Mouse (Mus musculus) ES-E14 (cell line): Measurements from ENCODE around the gene Scamp3. TPM values are rescaled to one million over a fixed set of nuclear protein-coding genes. Genes with fewer than 3 reads are reported as not detected.
"Not testable (repeated sequence)": the region's sequence is repeated elsewhere in the genome, so short reads cannot be mapped to it uniquely, and the experiment has no call there.

ENCODE experiments used
- DNase-seq: peaks from one replicate; pipeline ENCODE4 v3.0.0-alpha.2; 2013; ENCODE audit warnings: low read depth, low spot score
- H3K27ac ChIP-seq: 2 replicates; pipeline ENCODE4 v1.5.1; 2012; ENCODE audit warnings: low read depth, mild to moderate bottlenecking, low read length, moderate library complexity, mixed read lengths; ENCODE audit not compliant: poor library complexity, insufficient read depth, severe bottlenecking
- H3K36me3 ChIP-seq: 2 replicates; pipeline ENCODE4 v1.6.1; 2012; ENCODE audit warnings: mild to moderate bottlenecking, low read length, moderate library complexity, mixed read lengths; ENCODE audit not compliant: control insufficient read depth, poor library complexity, insufficient read depth, severe bottlenecking
- H3K4me1 ChIP-seq, 2 experiments: fragments of 150-350 bp in 1 of 2; sonication (generic) in 1 of 2; 2 replicates each; pipeline ENCODE4 v1.6.1; 2012; ENCODE audit warnings: low read length in 2 of 2, mild to moderate bottlenecking in 1 of 2, mixed read lengths in 1 of 2; ENCODE audit not compliant: control insufficient read depth in 2 of 2, insufficient read depth in 2 of 2, poor library complexity in 1 of 2
- H3K4me3 ChIP-seq, 2 experiments: fragments of 150-350 bp in 1 of 2; sonication (generic) in 1 of 2; 2 replicates each; pipeline ENCODE4 v1.5.1; 2012; ENCODE audit warnings: low read length in 2 of 2, low read depth in 1 of 2, mild to moderate bottlenecking in 1 of 2, mixed read lengths in 1 of 2; ENCODE audit not compliant: insufficient read depth in 1 of 2, poor library complexity in 1 of 2, severe bottlenecking in 1 of 2
- H3K9ac ChIP-seq: 2 replicates; pipeline ENCODE4 v1.6.1; 2012; ENCODE audit warnings: low read depth, mild to moderate bottlenecking, low read length, mixed read lengths; ENCODE audit not compliant: poor library complexity, insufficient read depth, severe bottlenecking
- H3K9me3 ChIP-seq: fragments of 150-350 bp; sonication (generic); 2 replicates; pipeline ENCODE4 v1.6.1; 2012; ENCODE audit warnings: low read depth, mild to moderate bottlenecking, low read length; ENCODE audit not compliant: control insufficient read depth, insufficient read depth
- CHD2 ChIP-seq: IDR thresholded peaks from 2 replicates; pipeline ENCODE4 v1.6.1; 2014; ENCODE audit warnings: mild to moderate bottlenecking, low read depth, low read length, inconsistent platforms
- HCFC1 ChIP-seq: IDR thresholded peaks from 2 replicates; pipeline ENCODE4 v1.6.1; 2012; ENCODE audit warnings: low read length, inconsistent platforms, borderline replicate concordance; ENCODE audit not compliant: insufficient read depth
- MAFK ChIP-seq: IDR thresholded peaks from 2 replicates; pipeline ENCODE4 v1.6.1; 2014; ENCODE audit warnings: mild to moderate bottlenecking, low read depth, low read length, inconsistent platforms; ENCODE audit not compliant: insufficient read depth
- ZC3H11A ChIP-seq: IDR thresholded peaks from 2 replicates; pipeline ENCODE4 v1.6.1; 2012; ENCODE audit warnings: low read depth, mild to moderate bottlenecking, inconsistent platforms, low read length, borderline replicate concordance
- ZNF384 ChIP-seq: IDR thresholded peaks from 2 replicates; pipeline ENCODE4 v1.6.1; 2012; ENCODE audit warnings: low read depth, low read length, inconsistent platforms
- in situ Hi-C, 2 experiments: fragments of 600-800 bp; cut with MboI; formaldehyde crosslinking; loops; one replicate each; pipeline ENCODE4 v1.15.1; 2025; ENCODE audit warnings: low sequenced_read_pairs in 2 of 2, inconsistent platforms in 1 of 2; ENCODE audit not compliant: unreplicated experiment in 2 of 2
- total RNA-seq: library from RNA; depleted of rRNA; stranded (reverse); fragments of 300-350 nt; gene quantifications from 2 replicates; pipeline ENCODE4 v1.2.3, GENCODE M21; 2012

Scamp3 gene
- total RNA-seq, 1 experiment: 83.2 TPM

DNA sequence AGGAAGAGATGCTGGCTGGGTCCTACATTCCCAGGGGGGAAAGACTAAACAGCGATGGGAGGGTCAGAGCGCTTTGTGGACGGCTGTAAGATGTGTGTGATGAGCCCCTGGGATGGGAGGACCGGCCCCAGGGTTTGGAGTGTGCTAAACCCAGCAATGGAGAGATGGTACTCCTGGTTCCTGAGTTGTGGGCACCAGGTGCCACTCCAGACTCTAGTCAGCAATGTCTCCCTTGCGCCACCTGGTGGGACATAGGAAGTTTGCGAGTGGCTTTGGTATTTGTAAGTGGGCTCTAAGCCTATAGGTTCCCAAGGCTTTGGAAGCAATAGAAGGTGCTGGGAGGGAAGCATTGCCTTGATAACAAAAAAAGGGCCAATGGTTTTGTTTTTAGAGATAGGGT is 38.6 kb downstream of the Scamp3 start:
- peak overlapping the region; percentile 71; the same call in 1 of the 2 replicates for H3K9ac ChIP-seq
- H3K4me3 ChIP-seq: peak overlapping the region in 1 of 2 experiments; percentile 55; a peak in 1 of 4 replicates
- no peaks in the 10 kb centered on the region for H3K9me3 ChIP-seq
- peak; percentile 87 for DNase-seq
- peaks cover 7% of the 10 kb centered on the region; the same call in 1 of the 2 replicates for H3K36me3 ChIP-seq
- 0 out of 2 replicates have a peak overlapping the region, but pooled peaks have one; percentile 33 for H3K27ac ChIP-seq
- in situ Hi-C loops: no loop called here
- no peak for TF ChIP-seq MAFK
- TF ChIP-seq ZNF384: no peak
- no peak for TF ChIP-seq HCFC1
- TF ChIP-seq CHD2: no peak
- no peak for TF ChIP-seq ZC3H11A
- peaks cover 3 to 17% of the 10 kb centered on the region in 2 experiments; a peak in 2 of 4 replicates for H3K4me1 ChIP-seq

DNA sequence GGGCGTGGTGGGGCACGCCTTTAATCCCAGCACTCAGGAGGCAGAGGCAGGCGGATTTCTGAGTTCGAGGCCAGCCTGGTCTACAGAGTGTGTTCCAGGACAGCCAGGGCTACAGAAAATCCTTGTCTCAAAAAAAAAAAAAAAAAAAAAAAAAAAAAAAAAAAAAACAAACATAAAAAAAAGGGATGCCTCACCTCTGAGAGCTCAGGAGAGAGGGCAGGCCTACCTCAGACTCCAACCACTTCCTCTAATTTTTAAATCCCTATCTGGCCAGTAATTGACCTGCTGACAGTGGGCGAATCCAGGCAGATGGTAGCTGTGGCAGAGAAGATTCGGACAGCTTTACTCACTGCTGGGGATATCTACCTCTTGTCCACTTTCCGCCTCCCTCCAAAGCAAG is 39.1 kb downstream of the Scamp3 start:
- H3K4me3 ChIP-seq, H3K27ac ChIP-seq, in situ Hi-C loops, H3K36me3 ChIP-seq, DNase-seq, H3K9ac ChIP-seq, H3K9me3 ChIP-seq: not testable (repeated sequence)
- H3K4me1 ChIP-seq: peaks cover 3 to 17% of the 10 kb centered on the region in 2 experiments; a peak in 2 of 4 replicates
- peak; percentile 91 for TF ChIP-seq ZNF384

DNA sequence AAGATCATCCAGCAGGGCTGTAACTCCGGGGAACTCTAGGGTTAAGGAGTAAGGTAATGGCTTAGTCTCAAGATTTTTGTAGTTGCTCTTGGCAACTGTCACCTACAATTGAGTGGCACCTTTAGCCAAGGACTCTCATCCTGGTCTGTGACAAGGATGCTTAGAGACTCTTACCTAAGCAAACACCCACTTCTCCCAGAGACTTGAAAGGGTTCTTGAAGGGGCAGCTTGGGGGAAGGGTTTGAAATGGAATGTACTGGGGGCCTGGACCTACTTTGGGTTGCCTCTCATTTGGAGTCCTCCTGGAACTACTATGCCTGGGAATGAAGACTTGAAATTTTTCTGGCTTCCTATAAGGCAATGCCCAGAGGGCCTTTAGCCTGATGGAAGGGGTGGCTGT is 41.0 kb downstream of the Scamp3 start:
- DNase-seq: no peak

GRCm38 (mm10) chr3:89219546-89219945 is 42.3 kb downstream of the Scamp3 start:
- Histone ChIP-seq H3K9ac (no peak overlapping the region), H3K4me1 (peaks cover 0 to 23% of the 10 kb centered on the region in 2 experiments; a peak in 3 of 4 replicates), H3K9me3 (no peaks in the 10 kb centered on the region), H3K27ac (no peak overlapping the region), H3K4me3 (no peak overlapping the region), H3K36me3 (peaks cover 16% of the 10 kb centered on the region; the same call in 1 of the 2 replicates)
- in situ Hi-C loops: no loop called here
- DNase-seq: no peak
- TF ChIP-seq HCFC1: no peak
- no peak for TF ChIP-seq MAFK
- no peak for TF ChIP-seq CHD2
- no peak for TF ChIP-seq ZNF384
- TF ChIP-seq ZC3H11A: no peak

More for the DNA sequence above, 41.0 kb downstream of the Scamp3 start:
- in situ Hi-C loops: no loop called here
- Histone ChIP-seq H3K4me1 (peaks cover 0 to 17% of the 10 kb centered on the region in 2 experiments; a peak in 2 of 4 replicates), H3K9me3 (no peaks in the 10 kb centered on the region), H3K9ac (no peak overlapping the region), H3K36me3 (peaks cover 13% of the 10 kb centered on the region; the same call in 1 of the 2 replicates), H3K4me3 (no peak overlapping the region), H3K27ac (no peak overlapping the region)
- TF ChIP-seq HCFC1 (no peak), ZC3H11A (no peak), MAFK (no peak), ZNF384 (no peak), CHD2 (no peak)

- Histone ChIP-seq H3K27ac (no peak overlapping the region), H3K4me1 (peaks cover 6 to 24% of the 10 kb centered on the region in 2 experiments), H3K36me3 (peaks cover 16% of the 10 kb centered on the region; the same call in 1 of the 2 replicates), H3K9me3 (no peaks in the 10 kb centered on the region), H3K4me3 (no peak overlapping the region), H3K9ac (no peak overlapping the region)
- in situ Hi-C loops: no loop called here
- no peak for DNase-seq
- TF ChIP-seq CHD2: no peak
- no peak for TF ChIP-seq ZC3H11A
- TF ChIP-seq MAFK: no peak
- TF ChIP-seq ZNF384: no peak
- TF ChIP-seq HCFC1: no peak
These were observed 43.9 kb downstream of the Scamp3 start for GRCm38 (mm10) chr3:89221167-89221566.
